Mouse (Mus musculus) right cerebral cortex, adult 18-20 months (tissue): ENCODE results near the gene Calb2.

Source experiments
- DNase-seq: peaks from one replicate; pipeline ENCODE4 v3.0.0; 2022; ENCODE audit warnings: mixed read lengths

Calb2 gene

DNA sequence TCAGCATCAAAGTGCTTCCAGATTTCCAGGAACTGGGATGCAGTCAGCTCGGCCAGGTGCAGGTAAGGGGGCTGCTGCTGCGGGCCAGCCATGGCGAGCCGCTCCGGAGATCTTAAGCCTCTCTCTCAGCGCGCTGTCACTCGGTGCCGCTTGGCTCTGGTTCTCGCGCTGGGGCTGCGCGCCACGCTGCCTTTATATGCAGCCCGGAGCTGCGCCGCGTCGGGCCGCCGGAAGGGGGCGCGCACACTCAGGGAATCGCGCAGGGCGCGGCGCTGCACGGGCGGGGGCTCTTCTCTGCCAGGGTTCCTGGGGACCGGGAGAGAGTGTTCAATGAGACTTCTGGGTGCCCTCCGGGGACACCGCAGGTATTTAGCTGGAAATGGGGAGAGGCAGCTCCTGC lies at the start of gene Calb2:
Gene Calb2 (minus strand): TSS at position 165 of the 400 bp plus-strand sequence.
- peak; percentile 55 for DNase-seq

DNA sequence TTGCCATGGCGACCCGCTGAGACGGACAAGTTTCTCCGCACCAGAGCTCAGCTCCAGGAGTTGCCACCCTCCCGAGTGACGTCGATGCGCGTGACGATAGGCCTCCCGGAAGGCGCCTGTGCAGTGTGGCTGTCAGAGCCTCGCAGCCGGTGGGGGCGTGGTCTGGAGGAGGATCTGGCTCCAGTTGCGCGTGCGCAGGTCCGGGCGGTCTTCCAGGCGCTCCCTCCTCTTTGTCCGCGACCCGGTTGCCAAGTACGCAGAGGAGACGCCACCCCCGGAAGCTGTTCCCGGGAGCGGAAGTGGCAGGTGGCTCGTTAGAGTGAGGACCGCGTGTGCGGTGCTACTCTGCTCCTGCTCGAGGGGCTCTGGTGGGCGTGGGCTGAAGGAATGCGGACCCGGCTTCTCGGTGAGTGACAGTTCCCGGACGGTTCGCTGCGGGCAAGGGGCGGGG lies 49.7 kb upstream of the Calb2 start:
- peak; percentile 100 for DNase-seq

DNA sequence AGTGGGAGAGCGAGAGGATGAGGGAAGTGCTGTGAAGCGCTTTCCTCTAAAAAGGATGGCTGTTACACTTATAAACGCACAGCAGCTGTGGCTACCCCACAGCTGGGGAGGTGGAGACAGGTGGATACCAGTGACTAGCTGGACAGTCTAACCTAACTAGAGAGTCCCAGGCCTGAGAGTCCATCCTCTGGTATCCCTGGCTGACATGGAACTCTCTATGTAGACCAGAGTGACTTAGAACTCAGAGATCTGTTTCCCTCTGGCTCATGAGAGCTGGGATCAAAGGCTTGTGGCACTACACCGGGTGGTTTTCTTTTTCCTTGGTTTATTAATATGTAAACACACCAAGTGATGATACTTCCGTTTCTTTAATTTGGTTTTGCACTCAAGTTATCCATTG lies 49.2 kb upstream of the Calb2 start:
- DNase-seq = peak; percentile 15

DNA sequence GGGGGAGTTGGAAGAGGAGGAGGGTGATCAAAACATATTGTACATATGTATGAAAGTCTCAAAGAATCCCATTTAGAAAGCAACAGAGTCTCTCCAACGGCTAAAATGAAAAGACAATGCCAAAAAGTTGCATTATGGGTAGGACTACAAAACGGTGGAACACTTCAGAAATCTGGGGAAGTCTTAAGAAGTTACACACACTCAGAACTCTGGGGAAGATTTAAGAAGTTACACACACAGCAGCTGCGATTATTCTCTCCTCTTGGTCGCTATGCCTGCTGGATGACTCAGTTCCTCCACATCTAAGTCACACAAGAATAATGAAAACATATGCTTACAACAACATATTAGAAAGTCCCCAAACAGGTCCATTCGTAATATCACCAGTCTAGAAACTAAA lies 48.2 kb upstream of the Calb2 start:
- DNase-seq = no peak

DNA sequence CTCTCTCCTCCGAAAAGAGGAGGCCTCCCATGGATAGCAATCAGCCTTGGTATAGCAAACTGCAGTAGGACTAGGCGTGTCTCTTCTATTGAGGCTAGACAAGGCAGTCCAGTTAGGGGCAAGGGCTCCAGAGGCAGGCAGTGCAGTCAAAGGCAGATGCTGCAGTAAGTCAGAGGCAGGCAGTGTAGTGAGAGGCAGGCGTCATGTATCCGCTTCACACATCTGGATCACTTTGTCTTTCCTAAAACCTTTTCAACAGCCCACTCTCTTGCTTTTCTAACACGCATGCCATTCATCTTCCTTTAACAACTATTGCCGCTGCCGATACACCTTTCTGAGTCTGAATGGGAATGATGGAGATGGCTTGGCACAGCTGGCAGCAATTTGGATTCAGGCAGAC lies 47.4 kb upstream of the Calb2 start, which contains the start of gene Cmtr2:
Gene Cmtr2 (plus strand): TSS at position 301 of the 400 bp plus-strand sequence.
- DNase-seq = no peak

DNA sequence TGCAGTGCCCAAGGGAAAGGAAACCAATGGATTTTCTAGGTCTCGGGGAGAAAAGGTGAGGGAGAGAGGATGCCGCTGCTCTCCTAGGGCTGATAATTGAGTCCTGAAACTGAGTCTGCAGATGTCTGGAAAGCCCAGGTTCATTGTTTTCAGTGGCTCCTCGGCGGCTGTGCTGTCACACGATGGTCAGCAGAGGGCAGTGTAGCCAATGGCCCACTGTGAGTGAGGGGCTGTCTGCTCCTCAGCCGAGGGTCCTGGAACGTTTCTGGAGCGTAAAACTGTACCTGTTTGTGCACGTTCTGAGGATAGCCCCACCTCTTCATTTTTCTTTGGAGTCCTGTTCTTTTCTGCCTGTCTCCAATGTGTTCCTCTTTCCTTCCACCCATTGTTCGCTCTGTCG lies 33.8 kb upstream of the Calb2 start:
- no peak for DNase-seq

DNA sequence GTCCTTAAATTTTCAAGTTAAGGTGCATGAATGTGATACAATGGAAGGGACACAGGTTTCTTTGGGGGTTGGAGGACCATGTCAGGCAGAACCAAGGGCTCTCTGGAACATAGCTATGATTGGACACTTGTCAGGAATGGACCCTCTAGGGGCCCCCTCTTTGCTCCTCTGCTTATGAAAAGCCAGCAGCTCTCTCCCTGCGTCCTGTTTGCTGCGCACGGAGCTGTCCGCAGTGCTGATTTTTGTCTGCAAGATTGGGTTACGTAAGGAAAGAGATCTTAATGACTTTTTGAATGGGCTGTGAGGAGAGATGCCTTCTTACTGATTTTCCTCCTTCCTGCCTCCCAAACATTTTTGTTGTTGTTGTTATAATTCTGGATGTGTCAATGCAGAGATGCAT lies 28.7 kb upstream of the Calb2 start:
- DNase-seq = no peak

DNA sequence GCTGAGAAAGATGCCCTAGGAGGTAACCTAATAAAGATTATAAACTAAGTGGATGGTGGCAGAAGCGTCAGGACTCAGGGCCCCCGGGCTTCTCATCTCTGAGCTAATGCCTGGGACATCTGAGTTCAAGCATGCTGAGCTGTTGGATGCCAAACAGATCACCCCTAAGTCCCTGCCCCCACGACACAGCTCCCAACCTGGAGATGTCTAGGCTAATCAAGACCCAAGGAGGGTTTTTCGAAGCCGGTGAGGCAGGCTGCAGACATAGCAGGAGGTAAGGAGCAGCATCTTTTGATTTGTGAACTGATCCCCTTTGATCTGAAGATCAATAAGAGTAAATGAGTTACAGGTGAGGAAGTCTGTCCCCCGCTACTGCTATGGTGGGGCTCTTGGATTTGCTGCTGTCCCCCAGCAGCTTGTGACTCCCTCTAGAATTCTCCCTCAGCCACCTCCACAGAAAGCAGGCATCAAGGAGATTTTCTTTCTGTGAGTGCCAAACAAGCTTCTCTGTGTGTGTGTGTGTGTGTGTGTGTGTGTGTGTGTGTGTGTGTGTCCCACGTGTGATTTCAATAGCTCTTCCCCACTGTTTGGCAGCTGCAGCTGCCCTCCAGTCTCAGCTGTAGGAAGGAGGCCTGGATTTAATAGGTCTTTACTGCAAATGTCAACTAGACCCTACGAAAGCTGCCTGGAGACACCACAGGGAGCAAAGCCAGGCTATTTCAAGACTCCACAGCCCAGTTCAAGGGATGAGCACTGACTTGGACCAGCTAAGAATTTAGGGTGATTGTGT lies 21.1 kb upstream of the Calb2 start:
- no peak for DNase-seq

DNA sequence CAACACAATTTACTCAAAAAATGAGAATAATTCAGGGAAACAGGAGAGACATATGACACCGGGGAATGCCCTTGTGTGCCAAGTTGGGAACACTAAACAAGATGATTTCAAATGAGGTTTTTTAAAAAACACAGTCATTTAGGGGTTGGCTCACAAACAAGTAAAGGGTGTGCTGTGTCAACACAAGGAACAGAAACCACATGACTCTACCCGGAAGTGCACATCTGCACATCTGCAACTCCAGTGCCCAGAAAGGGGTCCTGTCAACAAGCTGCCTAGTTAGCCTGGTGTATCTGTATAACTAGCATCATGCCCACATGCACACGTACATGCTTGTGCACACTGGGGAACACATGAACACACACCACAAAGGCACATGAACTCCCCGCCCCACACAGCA lies 17.5 kb upstream of the Calb2 start:
- DNase-seq = no peak

DNA sequence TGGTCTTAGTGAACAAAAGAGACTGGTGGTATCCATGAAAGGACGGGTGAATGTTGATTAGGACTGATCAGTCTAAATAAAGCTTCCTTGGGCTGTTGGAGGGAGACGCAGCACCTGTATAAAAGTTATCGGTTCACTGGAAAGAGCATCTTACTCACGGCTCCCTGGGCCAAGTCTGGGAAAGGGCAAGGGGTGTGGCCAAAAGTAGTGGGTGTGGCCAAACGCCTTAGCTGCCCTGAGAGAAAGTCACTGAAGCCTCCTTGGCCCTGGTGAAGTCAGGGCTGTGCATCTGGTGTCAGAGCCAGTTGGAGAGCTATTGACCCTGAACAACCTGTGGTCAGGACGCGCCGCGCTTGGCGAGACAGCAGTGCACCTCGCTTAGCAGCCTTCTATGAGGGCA lies 15.7 kb upstream of the Calb2 start:
- DNase-seq = no peak

DNA sequence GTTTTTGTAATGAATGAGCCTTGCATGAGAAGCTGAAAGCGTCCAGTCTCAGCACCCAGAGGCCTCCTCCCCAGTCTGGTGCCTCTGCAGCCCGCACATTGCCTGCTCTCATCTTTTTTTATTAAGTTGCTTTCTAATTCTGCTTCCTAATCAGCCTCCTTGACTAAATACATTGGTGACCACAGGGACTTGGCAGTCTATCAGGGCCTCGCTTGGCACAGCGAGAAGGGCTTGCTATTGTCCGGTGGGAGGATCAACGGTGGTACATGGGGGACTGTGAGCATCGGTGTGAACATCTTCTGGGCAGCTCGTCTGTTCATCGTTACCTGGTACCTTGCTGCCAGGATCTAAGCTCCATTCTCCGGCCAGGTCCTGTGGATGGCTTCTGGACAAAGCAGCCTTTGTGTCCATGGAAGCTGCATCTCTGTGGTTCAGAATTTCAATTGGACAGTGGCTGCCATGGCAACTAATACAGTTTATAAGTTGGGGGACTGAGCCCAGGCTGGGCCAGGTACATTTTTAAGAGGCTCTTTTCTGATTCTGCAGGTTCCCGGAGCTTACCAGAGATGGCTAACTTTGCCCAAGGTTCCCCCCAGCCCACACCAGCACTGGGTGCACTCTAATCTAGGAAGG lies 14.8 kb upstream of the Calb2 start:
- no peak for DNase-seq

DNA sequence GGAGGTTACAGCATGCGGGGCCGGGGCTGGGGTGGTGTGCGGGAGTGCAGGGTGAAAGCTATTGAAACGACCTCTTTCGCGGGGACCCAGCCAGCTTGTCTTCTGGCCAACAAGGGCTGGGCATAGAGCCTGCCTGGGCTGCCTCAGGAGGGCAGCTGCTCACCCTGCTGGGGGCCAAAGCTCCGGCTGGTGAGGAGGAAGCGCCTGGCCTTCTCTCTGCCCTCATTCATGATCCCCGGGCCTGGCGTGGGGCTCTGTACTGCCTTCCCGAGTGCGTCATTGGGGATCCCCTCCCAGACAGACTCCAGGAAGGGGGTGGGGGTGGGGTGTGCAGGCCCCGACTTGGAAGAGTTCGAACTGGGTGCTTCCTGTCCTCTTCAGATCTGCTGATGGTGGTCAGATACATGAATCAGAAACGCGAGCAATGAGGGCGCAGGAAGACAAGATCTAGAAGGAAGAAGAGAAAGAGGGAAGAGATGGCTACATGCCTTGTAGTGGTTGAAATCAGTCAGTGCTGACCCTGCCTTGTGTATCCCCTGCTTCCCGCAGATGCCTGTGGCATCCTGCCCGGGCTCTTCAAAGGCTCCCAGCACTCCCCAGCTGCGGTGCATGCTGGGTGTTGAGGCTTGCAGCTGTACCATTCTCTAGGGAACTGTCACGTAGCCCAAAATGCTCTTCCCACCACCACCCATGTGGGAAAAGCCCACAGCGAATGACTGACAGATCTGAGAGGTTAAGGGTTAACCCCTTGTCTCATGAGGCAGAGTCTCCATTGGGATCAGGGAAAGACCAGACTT lies 9.5 kb upstream of the Calb2 start:
- DNase-seq = peak; percentile 22

DNA sequence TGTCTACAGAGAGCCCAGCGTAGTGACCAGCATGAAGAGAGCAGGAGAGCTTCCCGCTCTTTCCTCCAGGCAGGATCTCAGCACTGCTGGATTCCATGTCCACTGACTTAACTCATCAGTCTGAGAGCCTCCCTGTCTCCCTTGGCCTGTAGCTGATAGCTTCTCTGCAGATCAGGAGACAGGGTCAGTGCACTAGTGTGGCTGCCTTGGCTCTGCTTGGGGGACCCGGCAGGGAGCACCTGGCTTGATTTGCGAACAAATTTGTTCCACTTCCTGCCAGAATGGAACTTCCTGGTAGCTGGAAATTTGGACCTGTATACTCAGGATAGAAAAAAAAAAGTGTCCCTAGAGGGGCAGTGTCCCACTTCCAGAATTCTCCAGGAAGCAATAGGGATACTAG lies 6.8 kb upstream of the Calb2 start:
- no peak for DNase-seq

DNA sequence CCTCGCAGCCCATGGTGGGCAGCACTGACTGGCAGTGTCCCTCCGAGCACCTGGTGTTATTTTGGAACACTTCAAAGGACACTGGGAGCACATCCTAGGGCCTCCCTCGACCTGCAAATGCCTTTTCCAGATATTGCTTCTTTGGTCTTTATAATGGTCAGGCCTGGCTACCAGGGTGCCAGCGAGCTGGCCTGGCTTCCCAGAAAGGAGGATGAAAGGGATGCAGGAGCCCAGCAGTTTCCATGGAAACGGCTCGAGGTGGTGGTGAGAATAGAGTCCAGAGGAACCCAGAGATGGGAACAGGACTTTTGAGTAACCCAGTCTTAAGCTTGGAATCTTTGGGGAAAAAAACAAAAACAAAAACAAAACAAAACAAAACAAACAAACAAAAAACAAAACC lies 4.2 kb upstream of the Calb2 start:
- no peak for DNase-seq

DNA sequence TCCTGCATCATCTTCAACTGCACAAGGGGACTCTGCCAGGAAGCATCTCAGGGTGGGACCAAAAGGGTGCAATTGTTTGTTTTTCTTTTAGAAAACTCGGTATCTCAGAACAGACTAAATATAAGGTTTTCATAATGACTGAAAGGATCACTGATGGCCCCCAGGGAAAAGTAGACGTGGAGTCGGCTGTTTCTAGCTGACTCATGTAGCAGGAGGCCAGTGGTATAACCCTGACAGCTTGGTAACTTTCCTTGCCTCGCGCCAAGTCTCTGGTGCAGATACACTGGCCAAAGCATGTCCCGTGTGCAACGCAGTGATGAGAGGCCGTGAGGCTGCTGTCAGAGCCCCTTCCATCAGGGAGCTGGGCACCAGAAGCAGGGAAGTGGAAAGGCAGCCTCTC lies 1.7 kb downstream of the Calb2 start:
- no peak for DNase-seq

DNA sequence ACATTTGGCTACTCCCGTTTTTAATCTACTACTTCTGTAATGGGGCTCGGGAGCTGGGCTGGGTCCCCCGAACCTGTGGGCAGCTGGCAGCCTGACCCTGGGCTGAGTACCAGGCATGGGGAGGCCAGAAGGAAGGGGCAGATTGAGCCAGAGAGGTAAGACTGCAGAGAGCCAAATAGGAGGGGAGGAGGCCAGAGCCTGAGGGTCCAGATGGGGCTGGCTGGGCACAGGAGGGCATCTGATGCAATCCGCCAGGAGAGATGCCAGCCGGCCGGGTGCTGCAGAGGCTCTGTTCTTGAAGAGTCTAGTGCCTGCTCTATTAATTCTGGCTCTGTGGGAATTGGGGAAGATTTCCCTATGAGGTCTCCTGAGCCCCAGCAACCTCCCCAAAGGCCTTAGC lies 6.0 kb downstream of the Calb2 start:
- DNase-seq = no peak

DNA sequence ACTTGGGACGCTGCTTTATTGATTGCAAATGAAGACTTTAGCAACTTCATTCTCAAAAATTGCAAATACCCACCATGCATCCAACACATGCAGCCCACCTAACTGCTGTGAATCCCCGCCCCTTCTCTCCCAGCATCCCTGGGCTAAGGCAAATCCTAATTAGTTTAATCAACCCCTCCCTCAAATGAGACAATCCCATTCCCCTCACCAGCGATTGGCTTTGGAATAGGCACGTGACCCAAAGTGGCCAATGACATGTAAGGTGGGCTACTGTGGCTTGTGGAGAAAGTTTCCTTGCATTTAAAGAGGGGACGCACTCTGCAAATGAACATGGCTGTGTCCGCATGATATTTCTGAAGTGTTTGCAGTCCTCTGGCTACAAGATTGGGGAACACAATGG lies 15.1 kb downstream of the Calb2 start:
- DNase-seq = no peak

DNA sequence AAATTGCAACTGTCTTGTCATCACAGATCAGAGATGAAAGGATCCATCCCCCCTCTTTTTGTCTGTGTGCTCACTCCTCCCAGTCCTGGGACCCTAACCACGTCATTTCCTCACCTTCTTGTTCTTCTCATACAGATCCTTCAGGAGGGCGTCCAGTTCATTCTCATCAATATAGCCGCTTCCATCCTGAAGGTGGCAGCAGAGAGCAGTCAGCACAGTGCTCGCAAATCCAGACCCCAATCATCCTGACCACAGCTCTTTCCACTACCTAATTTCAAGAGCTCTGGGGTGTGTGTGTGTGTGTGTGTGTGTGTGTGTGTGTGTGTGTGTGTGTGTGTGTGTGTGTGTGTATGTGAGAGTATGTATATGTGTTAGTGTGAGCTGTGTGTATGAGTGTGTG lies 22.5 kb downstream of the Calb2 start:
- DNase-seq = peak; percentile 36

DNA sequence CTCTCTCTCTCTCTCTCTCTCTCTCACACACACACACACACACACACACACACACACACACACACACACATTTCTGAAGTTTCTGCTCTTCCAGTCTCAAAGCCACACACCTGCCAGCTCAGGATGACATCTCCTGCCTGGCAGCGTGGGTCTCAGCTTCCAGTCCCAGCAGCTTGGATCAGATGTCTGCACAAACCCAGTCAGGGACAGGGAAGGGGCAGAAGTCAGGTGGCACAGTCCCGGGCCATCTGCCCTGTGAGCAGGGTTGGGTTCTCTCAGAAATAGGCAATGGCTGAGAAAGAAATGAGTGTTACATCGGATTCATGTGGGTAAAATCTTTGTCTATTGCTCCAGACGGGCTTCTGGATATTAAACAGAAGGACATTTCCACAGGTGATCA lies 27.2 kb downstream of the Calb2 start:
- DNase-seq = no peak

DNA sequence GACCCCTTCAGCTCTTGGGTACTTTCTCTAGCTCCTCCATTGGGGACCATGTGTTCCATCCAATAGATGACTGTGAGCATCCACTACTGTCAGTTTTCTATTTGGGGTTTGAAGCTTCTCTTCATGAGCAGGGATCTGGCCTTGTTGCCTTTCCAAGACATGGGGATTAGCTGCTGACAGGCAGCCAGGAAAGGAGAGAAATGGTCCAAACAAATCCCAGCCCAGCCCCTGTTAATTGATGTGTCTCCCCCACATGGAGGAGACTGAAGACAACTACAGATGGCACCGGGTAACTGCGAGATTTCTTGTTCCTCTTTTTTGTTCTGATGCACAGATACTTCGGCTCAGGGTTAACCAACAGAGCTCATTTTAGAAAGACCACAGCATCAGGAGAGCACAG lies 27.9 kb downstream of the Calb2 start:
- DNase-seq = no peak

DNA sequence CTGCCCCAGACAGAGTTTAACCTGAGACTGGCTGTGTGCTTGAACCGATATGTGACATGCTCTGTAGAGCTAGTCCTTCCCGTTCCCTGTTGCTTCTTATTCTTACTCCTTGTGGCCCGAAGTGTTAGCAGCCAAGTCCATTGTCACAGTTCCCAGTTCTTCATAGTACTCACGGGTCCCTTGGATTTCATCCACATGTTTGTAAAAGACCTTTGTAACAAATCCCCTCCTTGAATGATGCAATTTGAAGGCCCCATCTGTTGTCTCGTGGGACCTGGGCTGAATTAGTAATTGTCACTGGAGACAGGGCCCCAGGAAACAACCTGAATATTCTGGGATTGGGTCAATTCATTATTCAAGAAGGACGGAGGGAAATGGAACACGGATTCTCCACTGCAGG lies 32.5 kb downstream of the Calb2 start:
- DNase-seq = no peak

DNA sequence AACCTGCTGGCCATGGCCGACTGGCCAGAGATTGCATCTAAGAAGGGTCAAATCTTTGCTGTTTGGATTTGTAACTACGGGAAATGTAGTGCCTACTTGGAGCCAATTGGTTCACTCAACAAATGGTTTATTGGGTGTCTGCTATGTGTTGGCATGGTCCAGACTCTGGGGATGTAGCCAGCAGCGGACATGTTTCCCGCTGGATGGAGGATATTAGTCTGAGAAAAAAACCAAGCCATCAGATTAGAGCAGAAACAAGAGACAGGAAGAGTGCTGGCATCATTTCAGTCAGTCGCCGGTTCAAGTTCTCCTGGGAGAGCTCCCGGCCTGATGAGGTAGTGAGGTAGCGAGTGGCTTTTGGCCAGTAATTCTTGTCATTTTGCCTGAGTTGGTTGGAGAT lies 33.8 kb downstream of the Calb2 start:
- DNase-seq = no peak

DNA sequence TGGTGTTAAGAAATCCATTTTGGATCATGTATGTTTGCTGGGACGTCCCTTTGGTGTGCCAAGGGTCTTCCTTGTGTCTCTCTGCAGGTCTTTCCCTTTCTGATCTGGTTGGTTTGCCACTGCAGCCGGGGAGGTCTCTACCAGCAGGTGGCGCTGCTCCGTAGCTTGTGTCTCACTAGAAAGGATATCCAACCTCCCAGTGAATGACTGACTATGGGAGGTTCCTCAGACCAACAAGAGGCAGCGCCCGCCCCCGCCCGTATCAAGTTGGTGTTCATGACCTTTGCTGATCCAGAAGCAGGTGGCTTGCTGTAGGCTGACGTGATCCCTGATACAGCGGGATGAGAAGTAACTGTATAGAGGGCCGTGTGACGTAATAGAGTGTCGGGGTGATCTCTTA lies 37.5 kb downstream of the Calb2 start:
- peak; percentile 70 for DNase-seq

DNA sequence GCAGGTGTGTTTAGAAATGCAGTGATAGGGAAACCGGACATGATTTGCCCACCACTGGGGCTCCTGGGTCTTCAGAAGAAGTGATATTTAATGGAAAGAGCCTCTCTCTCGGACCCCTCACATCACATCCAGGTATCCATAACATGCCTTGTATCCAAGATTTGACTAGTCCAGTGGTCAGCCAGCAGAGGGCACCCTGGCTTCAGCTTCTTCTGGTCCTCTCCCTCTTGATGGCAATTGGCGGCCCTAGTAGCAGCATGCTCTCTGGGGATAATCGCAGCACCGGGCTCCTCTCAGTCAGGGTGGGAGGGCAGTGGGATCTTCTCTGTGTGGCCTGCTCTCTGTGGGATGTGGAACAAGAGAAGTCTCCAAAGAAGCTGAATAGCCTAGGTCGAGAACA lies 48.3 kb downstream of the Calb2 start:
- DNase-seq = peak; percentile 19
